Mouse (Mus musculus) forebrain, embryonic 12.5 days (tissue): Measurements from ENCODE around the gene Kansl1l. TPM values are rescaled to one million over a fixed set of nuclear protein-coding genes. Genes with fewer than 3 reads are reported as not detected.

ENCODE experiments used
- ATAC-seq: fragments of 200-750 bp; cut with Nextera tagmentation; 2 replicates; pipeline ENCODE4 v1.8.0; 2017; ENCODE audit warnings: moderate TSS enrichment; ENCODE audit not compliant: low FRiP score
- H3K27ac ChIP-seq: fragments of 300-500 bp; sonication (generic); 2 replicates; pipeline ENCODE4 v1.5.1; 2016; ENCODE audit warnings: mild to moderate bottlenecking
- H3K27me3 ChIP-seq: fragments of 300-500 bp; sonication (generic); 2 replicates; pipeline ENCODE4 v1.6.1; 2016; ENCODE audit warnings: mild to moderate bottlenecking
- H3K36me3 ChIP-seq: fragments of 300-500 bp; sonication (generic); replicated peaks from 2 replicates; pipeline ENCODE4 v1.6.1; 2016; ENCODE audit warnings: mild to moderate bottlenecking
- H3K4me1 ChIP-seq: fragments of 300-500 bp; sonication (generic); 2 replicates; pipeline ENCODE4 v1.6.1; 2016
- H3K4me2 ChIP-seq: fragments of 300-500 bp; sonication (generic); 2 replicates; pipeline ENCODE4 v1.6.1; 2016; ENCODE audit warnings: mild to moderate bottlenecking, moderate library complexity
- H3K4me3 ChIP-seq: fragments of 300-500 bp; sonication (generic); replicated peaks from 2 replicates; pipeline ENCODE4 v1.5.1; 2016; ENCODE audit warnings: mild to moderate bottlenecking
- H3K9ac ChIP-seq: fragments of 300-500 bp; sonication (generic); 2 replicates; pipeline ENCODE4 v1.6.1; 2016; ENCODE audit warnings: mild to moderate bottlenecking
- H3K9me3 ChIP-seq: fragments of 300-500 bp; sonication (generic); 2 replicates; pipeline ENCODE4 v1.6.1; 2016
- WGBS: fragments of 180-500 bp; shearing (Covaris S2); methylation state at CpG from one replicate; pipeline ENCODE4 v1.1.7; 2016; 5-methylcytosine and 5-hydroxymethylcytosine counted together
- polyA plus RNA-seq: library from polyadenylated mRNA; unstranded; fragments of >200 nt; fragmentation: Nextera tagmentation; extraction: Ambion mirVana; gene quantifications from 2 replicates; pipeline ENCODE4 v1.2.1, GENCODE M21; 2016

Gene Kansl1l
- polyA plus RNA-seq, 1 experiment from 2014 or later: 17.2 TPM

DNA sequence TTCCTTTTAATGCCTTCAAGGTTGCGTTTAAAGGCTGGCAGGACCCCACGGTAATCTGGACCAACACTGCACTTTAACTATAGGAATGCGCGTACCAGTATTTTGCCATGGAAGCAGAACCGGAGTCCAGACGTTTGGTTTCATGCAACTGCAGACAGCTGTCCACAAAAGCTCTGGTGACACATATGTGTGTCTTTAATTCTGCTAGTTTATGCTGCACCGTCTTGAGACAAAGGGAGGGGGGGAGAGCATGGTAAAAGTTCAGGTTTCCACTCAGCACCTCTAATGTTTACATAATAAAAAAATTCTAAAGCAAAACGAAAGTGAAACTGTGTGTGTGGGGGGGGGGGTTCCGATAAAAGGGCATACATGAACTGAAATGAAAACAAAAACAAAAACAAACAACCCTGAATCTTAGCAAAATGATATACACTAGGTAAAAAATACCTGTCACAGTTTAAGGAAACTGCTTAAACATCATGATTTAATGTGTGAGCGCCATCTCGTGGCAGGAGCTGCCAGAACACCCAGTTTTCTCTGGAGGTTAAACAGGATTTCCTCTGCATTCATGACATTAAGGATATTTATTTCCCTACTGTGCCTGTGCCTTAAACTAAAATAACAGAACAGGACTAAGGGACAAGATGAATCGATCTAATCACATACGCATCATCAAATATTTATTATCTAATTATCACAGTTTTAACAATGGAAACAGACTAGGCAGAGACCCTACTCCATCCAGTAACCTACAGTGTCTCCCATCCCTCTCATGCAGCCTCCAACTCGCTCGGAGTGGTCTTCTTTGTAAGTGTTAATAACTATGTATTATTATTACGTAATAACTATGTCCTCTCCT is 21.1 kb upstream of the Kansl1l start:
- WGBS: 64% methylated on average over 16 of the region's 16 CpGs
- Histone ChIP-seq H3K4me1 (no peaks in the 10 kb centered on the region), H3K27ac (no peak overlapping the region), H3K9me3 (no peaks in the 10 kb centered on the region), H3K36me3 (no peaks in the 10 kb centered on the region), H3K9ac (no peak overlapping the region), H3K4me3 (no peak overlapping the region), H3K4me2 (no peak overlapping the region), H3K27me3 (no peaks in the 10 kb centered on the region)
- ATAC-seq: peak; percentile 70

DNA sequence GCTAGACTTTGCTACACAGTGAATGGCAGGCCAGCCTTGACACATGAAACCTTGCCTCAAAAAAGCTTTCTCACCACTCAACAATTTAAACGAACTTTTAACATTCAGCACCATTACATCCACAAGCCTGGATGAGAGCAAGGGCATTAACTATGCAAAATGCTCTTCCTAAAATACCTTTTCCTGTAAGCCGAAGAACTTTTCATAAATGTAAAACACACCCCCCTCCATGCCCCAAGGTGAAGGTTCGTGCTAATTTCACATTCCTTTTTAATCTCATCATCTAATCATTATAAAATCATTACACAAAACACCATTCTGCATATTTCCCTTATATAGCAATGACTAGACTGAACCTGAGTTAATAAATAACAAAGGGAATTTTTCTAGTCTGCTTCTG is 19.8 kb upstream of the Kansl1l start:
- ATAC-seq: no peak
- WGBS: 77% methylated on average over 3 of the region's 3 CpGs
- Histone ChIP-seq H3K36me3 (no peaks in the 10 kb centered on the region), H3K9me3 (no peaks in the 10 kb centered on the region), H3K27ac (no peak overlapping the region), H3K4me3 (no peak overlapping the region), H3K4me2 (no peak overlapping the region), H3K27me3 (no peaks in the 10 kb centered on the region), H3K9ac (no peak overlapping the region), H3K4me1 (no peaks in the 10 kb centered on the region)

DNA sequence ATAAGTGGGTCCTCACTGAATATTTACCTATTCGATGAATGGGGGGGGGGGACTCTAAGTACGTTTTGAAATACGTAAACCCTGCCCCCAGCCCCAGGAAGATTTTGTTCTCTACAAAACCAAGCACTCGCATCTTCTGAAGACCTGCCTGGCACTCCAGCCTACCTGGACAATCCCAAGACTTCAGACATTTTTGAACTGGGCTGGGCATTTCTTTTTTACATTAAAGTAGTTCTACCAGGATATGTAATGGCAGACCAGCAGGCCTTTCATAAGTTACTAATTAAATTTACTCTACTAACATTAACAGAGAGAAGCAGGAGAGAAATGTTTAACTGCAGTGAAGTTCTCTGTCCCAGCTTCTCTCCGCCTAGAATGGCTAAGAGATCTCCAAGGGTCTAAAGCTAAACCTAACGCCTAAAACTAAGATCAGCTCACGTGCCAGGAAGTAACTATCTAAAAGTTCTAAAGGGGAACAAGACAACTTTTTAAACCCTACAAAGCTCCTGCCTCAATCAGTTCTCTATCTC is 15.3 kb upstream of the Kansl1l start:
- 82% methylated on average over 7 of the region's 7 CpGs for WGBS
- no peak overlapping the region for H3K9ac ChIP-seq
- no peak overlapping the region for H3K4me2 ChIP-seq
- ATAC-seq: no peak
- no peaks in the 10 kb centered on the region for H3K27me3 ChIP-seq
- no peaks in the 10 kb centered on the region for H3K36me3 ChIP-seq
- H3K9me3 ChIP-seq: no peaks in the 10 kb centered on the region
- H3K4me1 ChIP-seq: no peaks in the 10 kb centered on the region
- H3K4me3 ChIP-seq: no peak overlapping the region
- no peak overlapping the region for H3K27ac ChIP-seq

DNA sequence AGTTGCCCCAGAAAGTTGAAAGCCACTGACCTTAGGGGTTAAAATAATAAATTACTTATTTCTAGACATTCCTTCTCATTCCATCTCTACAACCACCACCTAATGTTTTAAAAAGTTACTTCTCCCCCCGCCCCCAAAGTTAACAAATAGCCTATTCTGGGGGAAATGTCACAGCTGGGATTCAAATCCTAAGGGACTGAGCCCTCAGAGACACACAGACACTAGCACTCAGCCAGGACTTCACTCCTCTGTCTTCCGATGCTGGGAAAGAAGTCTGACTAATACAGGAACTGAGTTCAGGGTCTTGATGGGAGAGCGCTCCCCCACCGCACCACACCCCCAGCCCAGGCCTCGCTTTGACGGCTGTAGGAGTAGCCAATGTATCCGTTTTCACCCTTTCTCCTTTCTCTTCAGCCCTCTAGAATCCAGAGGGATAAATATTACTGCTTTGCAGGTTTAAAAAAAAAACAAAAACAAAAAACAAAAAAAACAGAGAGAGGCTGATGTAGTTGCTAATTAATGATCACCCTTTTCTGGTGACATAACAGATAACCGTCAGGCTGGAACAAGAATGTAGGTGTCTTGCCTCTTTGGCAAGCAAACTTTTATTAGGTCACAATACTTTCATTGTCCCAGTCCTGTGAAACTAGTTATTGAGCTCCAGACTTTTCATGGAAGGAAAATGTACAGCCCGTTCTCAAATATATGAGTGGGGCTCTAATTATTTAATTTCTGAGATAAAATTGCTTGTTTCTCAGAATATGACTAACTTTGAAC is 14.7 kb upstream of the Kansl1l start:
- Histone ChIP-seq H3K9me3 (no peaks in the 10 kb centered on the region), H3K27ac (no peak overlapping the region), H3K9ac (no peak overlapping the region), H3K36me3 (no peaks in the 10 kb centered on the region), H3K4me1 (no peaks in the 10 kb centered on the region), H3K27me3 (no peaks in the 10 kb centered on the region), H3K4me3 (no peak overlapping the region), H3K4me2 (no peak overlapping the region)
- ATAC-seq: no peak
- WGBS: 68% methylated on average over 9 of the region's 9 CpGs

DNA sequence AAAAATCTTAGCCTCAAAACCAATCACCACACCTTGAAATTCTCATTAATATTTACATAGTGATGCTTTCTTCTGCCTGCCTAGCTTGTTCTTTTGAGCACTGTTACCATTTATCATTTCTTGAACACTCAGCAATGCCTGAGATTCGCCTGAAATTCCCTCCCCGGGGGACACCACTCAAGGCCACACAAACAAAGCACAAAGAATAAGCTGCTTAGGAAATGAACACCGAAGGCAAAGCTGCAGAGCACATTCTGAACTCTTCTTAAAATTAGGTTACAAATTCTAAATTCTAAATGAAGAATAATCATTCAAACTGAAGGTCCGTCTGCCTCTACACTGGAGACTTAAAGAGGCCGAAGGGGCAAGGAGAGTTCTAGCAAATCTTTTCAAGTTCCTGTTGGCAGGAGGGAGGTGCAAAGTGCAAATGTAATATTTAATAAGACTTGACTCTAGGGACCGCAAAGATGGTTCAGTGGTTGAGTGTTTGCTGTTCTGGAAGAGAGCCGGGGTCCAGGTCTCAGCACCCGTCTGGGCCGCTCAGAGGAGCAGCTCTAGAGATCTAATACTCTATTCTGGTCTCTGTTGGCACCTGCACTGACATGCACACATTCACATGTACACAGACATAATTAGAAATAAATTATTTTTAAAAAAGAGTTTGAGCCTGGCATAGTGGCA is 12.2 kb upstream of the Kansl1l start:
- Histone ChIP-seq H3K4me3 (no peak overlapping the region), H3K9ac (no peak overlapping the region)

DNA sequence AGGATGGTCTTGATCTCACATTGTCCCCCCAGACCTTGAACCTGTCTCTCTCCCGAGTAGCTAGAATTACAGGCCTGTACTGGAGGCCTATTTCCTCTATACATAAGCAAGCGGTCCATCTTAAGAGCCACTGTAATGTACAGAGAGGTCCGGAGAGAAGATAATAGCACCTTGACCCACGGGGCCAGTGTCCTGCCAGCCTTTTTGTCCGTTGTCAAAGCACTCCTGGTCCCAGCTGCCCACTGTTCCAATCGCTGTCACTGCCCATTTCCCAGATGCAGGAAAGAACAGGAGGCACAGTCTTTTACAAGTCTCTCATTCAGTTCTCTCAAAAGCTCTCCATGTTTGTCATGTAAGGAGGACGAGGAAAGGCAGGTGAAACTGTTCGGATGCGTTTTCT is 4.6 kb upstream of the Kansl1l start:
- H3K9ac ChIP-seq: no peak overlapping the region
- H3K4me3 ChIP-seq: no peak overlapping the region
- no peak for ATAC-seq
- no peak overlapping the region for H3K4me2 ChIP-seq
- no peaks in the 10 kb centered on the region for H3K9me3 ChIP-seq
- no peak overlapping the region for H3K27ac ChIP-seq
- peaks cover 10% of the 10 kb centered on the region for H3K4me1 ChIP-seq
- no peaks in the 10 kb centered on the region for H3K36me3 ChIP-seq
- 73% methylated on average over 9 of the region's 9 CpGs for WGBS
- peaks cover 7% of the 10 kb centered on the region; the same call in 1 of the 2 replicates for H3K27me3 ChIP-seq

More for the DNA sequence above, 12.2 kb upstream of the Kansl1l start:
- H3K4me1 ChIP-seq: no peaks in the 10 kb centered on the region
- H3K27ac ChIP-seq: no peak overlapping the region
- WGBS: 77% methylated on average over 9 of the region's 9 CpGs
- no peaks in the 10 kb centered on the region for H3K9me3 ChIP-seq
- H3K4me2 ChIP-seq: no peak overlapping the region
- H3K36me3 ChIP-seq: no peaks in the 10 kb centered on the region
- no peak for ATAC-seq
- no peaks in the 10 kb centered on the region for H3K27me3 ChIP-seq

DNA sequence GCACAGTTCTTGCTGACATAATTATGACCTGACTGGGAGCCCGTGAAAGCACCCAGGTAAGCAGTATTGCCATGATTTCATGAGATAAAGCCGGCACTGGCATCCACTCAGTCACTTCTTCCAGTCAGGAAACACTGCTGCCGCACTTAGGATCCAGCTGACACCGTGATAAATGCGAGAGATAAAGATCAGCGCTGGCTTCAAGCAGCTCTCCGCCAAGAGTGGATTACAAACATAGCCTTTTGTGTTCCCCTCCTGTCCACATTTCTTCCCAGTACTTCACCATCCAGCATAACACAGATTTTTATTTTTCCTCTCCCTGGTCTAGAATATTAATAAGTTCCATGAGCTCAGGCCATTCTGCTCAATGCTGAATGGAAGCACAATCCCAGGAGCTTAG is 2.9 kb upstream of the Kansl1l start:
- H3K4me3 ChIP-seq: no peak overlapping the region
- H3K9ac ChIP-seq: no peak overlapping the region
- H3K4me2 ChIP-seq: peak overlapping the region; percentile 15; the same call in 1 of the 2 replicates
- no peaks in the 10 kb centered on the region for H3K36me3 ChIP-seq
- no peaks in the 10 kb centered on the region for H3K9me3 ChIP-seq
- H3K27me3 ChIP-seq: peaks cover 7% of the 10 kb centered on the region; the same call in 1 of the 2 replicates
- peaks cover 14% of the 10 kb centered on the region for H3K4me1 ChIP-seq
- 23% methylated on average over 7 of the region's 7 CpGs for WGBS
- ATAC-seq: no peak
- H3K27ac ChIP-seq: no peak overlapping the region

DNA sequence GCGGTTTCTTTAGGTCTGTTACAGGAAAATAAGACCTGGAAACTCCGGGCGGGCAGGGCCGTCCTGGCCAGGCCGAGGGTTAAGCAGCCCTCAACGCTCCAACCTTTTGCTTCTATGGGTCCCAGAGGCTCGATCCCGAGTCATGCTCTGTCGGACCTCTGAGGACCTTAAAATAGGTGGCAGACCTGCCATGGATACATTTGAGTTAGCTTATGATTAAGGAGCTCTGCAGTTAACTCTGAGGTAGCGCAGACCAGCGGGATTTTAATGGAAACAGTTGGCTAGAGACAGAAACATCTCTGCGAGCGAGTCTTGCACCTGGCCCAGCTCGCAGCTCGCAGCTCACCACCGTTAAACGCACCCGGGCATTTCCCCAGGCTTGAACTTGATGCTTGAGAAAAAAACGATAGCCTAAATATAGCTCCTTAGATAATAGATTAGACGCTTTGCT is 528 bp upstream of the Kansl1l start:
- Histone ChIP-seq H3K27me3 (peaks cover 7% of the 10 kb centered on the region; the same call in 1 of the 2 replicates), H3K36me3 (no peaks in the 10 kb centered on the region), H3K4me3 (peak overlapping the region; percentile 86), H3K9ac (peak overlapping the region; percentile 92), H3K4me1 (peaks cover 22% of the 10 kb centered on the region), H3K4me2 (peak overlapping the region; percentile 77), H3K27ac (peak overlapping the region; percentile 98), H3K9me3 (no peaks in the 10 kb centered on the region)
- peak; percentile 42; the same call in 1 of the 2 replicates for ATAC-seq
- under 1% methylated on average over 20 of the region's 20 CpGs for WGBS

DNA sequence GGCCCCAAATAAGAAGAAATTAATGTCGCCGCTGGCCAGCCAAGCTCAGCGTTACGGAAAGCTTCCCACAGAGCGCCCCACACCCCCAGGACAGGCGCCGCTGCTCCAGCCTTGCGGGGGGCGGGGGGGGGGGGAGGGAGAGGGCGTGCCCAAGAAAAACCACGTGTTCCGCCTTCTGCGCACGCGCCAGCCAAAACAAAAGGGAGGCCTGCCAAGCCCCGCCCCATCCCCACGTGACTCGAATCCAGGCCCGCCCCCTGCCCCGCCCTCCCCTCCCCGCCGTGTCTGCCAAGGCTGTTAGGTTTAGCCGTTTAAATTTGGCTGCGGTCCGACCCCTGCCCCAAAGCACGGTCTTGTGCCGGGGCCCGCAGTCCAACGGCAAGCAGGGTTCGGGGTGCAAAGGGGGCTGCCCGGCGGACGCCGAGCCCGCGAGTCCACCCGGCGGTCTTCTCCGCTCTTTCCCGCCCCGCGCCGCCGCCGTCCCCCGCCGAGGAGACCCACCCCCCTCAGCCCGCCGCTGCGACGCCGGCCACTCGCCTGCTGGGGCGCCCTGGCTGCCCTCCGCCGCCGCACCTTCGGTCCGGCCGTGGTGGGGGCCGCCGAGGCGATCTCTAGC is 417 bp downstream of the Kansl1l start:
- H3K9me3 ChIP-seq: no peaks in the 10 kb centered on the region
- peak overlapping the region; percentile 92 for H3K9ac ChIP-seq
- H3K4me3 ChIP-seq: peak overlapping the region; percentile 86
- no peaks in the 10 kb centered on the region for H3K36me3 ChIP-seq
- WGBS: under 1% methylated on average over 44 of the region's 63 CpGs
- peaks cover 7% of the 10 kb centered on the region; the same call in 1 of the 2 replicates for H3K27me3 ChIP-seq
- peak overlapping the region; percentile 77 for H3K4me2 ChIP-seq
- peaks cover 22% of the 10 kb centered on the region for H3K4me1 ChIP-seq
- ATAC-seq: peak; percentile 90
- H3K27ac ChIP-seq: peak overlapping the region; percentile 98

DNA sequence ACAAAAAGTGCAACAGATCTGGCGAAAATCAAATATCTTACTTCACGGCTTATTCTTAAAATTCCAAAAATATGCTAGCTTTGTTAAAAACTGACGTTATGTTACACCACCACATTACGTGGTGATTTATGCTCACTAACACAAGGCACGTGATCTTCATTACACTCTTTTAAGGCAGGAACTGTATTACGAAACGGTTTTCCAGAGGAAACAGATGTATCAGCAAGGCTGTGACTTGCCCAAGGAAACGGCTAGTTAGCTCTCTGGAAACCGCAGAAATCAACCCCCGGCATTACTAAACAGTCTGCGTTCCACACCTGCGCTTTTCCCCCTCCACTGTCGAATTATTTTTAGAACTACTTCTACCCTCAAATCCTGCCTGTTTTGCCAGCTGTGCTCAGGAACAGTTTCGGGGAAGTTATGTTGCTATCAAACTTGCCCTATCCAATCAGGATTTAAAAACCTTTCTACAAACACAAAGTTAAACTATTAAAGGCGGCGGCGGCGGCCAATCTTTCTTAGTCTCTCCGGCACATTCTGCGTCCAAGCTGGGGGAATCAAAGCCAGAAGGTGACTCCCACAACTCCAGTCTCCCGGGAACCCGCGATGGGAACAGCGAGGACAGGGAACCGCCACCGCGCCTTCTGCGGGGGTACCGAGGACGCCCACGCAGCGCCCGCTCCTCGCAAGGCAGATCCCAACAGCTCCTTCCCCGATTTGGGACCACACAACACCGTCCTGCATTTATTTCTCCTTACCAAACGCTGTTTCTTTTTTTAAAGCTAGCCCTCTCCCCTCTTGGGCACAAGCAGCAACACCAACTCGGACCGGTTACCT is 1.2 kb downstream of the Kansl1l start:
- Histone ChIP-seq H3K4me3 (peak overlapping the region; percentile 86), H3K36me3 (no peaks in the 10 kb centered on the region), H3K9me3 (no peaks in the 10 kb centered on the region), H3K27me3 (peaks cover 7% of the 10 kb centered on the region; the same call in 1 of the 2 replicates), H3K4me1 (peaks cover 22% of the 10 kb centered on the region), H3K4me2 (peak overlapping the region; percentile 71), H3K9ac (peak overlapping the region; percentile 73), H3K27ac (peak overlapping the region; percentile 98)
- peak; percentile 39 for ATAC-seq
- under 1% methylated on average over 37 of the region's 39 CpGs for WGBS

DNA sequence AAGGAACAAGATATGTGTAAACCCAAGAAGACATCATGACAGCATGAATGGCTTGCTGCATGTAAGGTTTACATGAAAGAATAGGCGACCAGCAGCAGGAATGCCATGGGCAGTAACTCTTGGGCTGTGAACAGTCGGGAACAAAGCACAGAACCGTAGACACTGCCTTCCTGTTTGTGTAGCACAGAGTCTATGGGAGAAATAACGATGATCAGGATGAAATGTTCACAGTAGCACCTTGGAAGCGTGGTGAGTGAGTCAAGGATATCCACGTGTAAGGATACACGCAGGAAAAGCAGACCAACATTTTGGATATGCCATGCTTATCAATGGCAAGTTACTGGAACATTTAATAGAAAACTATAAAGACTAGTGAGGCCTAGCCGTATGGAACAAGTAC is 2.6 kb downstream of the Kansl1l start:
- Histone ChIP-seq H3K4me3 (no peak overlapping the region), H3K27ac (no peak overlapping the region), H3K36me3 (no peaks in the 10 kb centered on the region), H3K9ac (no peak overlapping the region), H3K4me1 (peaks cover 12% of the 10 kb centered on the region), H3K27me3 (peaks cover 7% of the 10 kb centered on the region; the same call in 1 of the 2 replicates), H3K9me3 (no peaks in the 10 kb centered on the region), H3K4me2 (no peak overlapping the region)
- 66% methylated on average over 8 of the region's 8 CpGs for WGBS
- no peak for ATAC-seq
